Mouse (Mus musculus) ES-E14 (cell line): ENCODE data around the gene Ap1ar.

Experiments
- CHD2 ChIP-seq: IDR thresholded peaks from 2 replicates; pipeline ENCODE4 v1.6.1; 2014; ENCODE audit warnings: mild to moderate bottlenecking, low read depth, low read length, inconsistent platforms
- HCFC1 ChIP-seq: IDR thresholded peaks from 2 replicates; pipeline ENCODE4 v1.6.1; 2012; ENCODE audit warnings: low read length, inconsistent platforms, borderline replicate concordance; ENCODE audit not compliant: insufficient read depth
- MAFK ChIP-seq: IDR thresholded peaks from 2 replicates; pipeline ENCODE4 v1.6.1; 2014; ENCODE audit warnings: mild to moderate bottlenecking, low read depth, low read length, inconsistent platforms; ENCODE audit not compliant: insufficient read depth
- ZC3H11A ChIP-seq: IDR thresholded peaks from 2 replicates; pipeline ENCODE4 v1.6.1; 2012; ENCODE audit warnings: low read depth, mild to moderate bottlenecking, inconsistent platforms, low read length, borderline replicate concordance
- ZNF384 ChIP-seq: IDR thresholded peaks from 2 replicates; pipeline ENCODE4 v1.6.1; 2012; ENCODE audit warnings: low read depth, low read length, inconsistent platforms

- TF ChIP-seq ZC3H11A, result no peak
- no peak for TF ChIP-seq CHD2
- TF ChIP-seq MAFK, result no peak
- TF ChIP-seq ZNF384, result no peak
- no peak for TF ChIP-seq HCFC1
Observed at GRCm38 (mm10) chr3:127782921-127783320, 54.4 kb downstream of the Ap1ar start.
